Mouse (Mus musculus): ENCODE measurements around the gene Pik3r1.

DNA sequence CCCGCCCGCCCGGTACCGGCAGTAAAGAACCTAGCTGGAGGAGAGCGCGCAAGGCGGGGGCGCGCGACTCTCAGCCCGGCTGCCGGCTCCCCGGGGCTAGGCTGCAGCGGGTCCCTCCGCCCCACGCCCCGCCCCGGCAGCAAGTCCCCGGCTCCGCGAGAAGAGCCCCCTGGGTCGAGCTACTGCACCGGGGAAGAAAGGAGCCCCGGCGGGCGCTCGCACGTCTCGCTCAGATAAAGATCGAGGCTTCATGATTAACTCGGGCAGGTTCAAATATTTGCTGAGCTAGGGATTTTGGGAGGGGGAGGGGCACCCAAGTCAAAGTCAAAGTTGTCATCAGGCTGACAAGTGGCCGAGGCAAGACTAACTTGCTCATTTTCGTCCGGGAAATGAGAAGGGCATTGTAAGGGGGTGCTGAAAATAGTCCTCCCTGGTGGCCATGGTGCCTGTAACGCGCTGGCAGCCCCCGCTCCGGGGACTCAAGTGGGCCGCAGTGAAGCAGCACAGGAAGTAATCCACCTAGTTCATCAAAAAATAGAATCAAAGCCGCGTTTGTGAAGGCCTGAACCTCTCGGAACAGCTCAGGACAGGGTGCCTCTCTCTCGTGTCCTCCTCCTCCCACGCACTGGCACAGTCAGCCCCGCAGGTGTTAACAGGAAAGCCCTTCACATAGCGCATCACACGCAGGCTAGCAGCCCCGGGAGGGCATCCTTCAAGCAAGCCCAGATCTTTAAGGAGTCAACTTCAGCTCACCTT, 73.3 kb downstream of the Pik3r1 start:
- no peak for TF ChIP-seq POLR2A (IDR thresholded peaks at IDR 0.05; ENCODE audit: insufficient read depth, low read depth, low read length)
- no peak for TF ChIP-seq CTCF (IDR thresholded peaks at IDR 0.05)

Measured in heart, adult 2 months (tissue).